Mouse (Mus musculus) left cerebral cortex, postnatal 36 days (tissue): ENCODE measurements around the gene Cflar. TPM values are rescaled to one million over a fixed set of nuclear protein-coding genes. Genes with fewer than 3 reads are reported as not detected.
A peak's percentile ranks its signal among the peaks of the same experiment; 100 is the strongest.
"Not testable (repeated sequence)": the region's sequence is repeated elsewhere in the genome, so short reads cannot be mapped to it uniquely, and the experiment has no call there.

ENCODE experiments used
- DNase-seq, 2 experiments: peaks; one replicate each; pipeline ENCODE4 v3.0.0; 2021 to 2022; ENCODE audit warnings: low spot score in 2 of 2, mixed read lengths in 1 of 2
- intact Hi-C: fragments of 180-260 bp; cut with DNase I; formaldehyde crosslinking; loops from one replicate; pipeline ENCODE4 v1.15.1; 2025
- total RNA-seq, 2 experiments: library from RNA; stranded (reverse); gene quantifications; 2 replicates each; pipeline ENCODE4 v1.2.3; 2021

Cflar gene
- total RNA-seq, 2 experiments from 2014 or later = 24.0 to 34.6 TPM

GRCm38 (mm10) chr1:58710043-58710442 lies 1.3 kb upstream of the Cflar start:
- intact Hi-C loops, DNase-seq: not testable (repeated sequence)

GRCm38 (mm10) chr1:58710711-58711364 lies 470 bp upstream of the Cflar start:
- no peak for DNase-seq
- intact Hi-C loops = no loop called here

- DNase-seq = no peak
- intact Hi-C loops = loop anchor here (2.0 kb wide), 1 partner anchor 60 kb away; no protein-coding TSS in a partner anchor
Measured at GRCm38 (mm10) chr1:58712076-58713061, 1.1 kb downstream of the Cflar start.

GRCm38 (mm10) chr1:58713081-58713892 lies 2.0 kb downstream of the Cflar start:
- DNase-seq = peak; percentile 26 to 34
- intact Hi-C loops = loop anchor here (2.0 kb wide), 1 partner anchor 60 kb away; no protein-coding TSS in a partner anchor

- peak in 1 of 2 experiments; percentile 39 for DNase-seq
- intact Hi-C loops = loop anchor here (2.0 kb wide), 1 partner anchor 61 kb away; no protein-coding TSS in a partner anchor
Measured at GRCm38 (mm10) chr1:58713893-58714231, 2.6 kb downstream of the Cflar start.

GRCm38 (mm10) chr1:58714361-58714760 lies 3.1 kb downstream of the Cflar start:
- intact Hi-C loops = no loop called here
- DNase-seq = no peak

- intact Hi-C loops = no loop called here
- DNase-seq = no peak
Measured at GRCm38 (mm10) chr1:58715536-58715935, 4.2 kb downstream of the Cflar start.

- intact Hi-C loops = no loop called here
- no peak for DNase-seq
Measured at GRCm38 (mm10) chr1:58716162-58716882, 5.0 kb downstream of the Cflar start.

GRCm38 (mm10) chr1:58716883-58717220 lies 5.5 kb downstream of the Cflar start:
- intact Hi-C loops = no loop called here
- DNase-seq = no peak

- no peak for DNase-seq
- intact Hi-C loops = no loop called here
Measured at GRCm38 (mm10) chr1:58717589-58718270, 6.4 kb downstream of the Cflar start.

- DNase-seq = no peak
- intact Hi-C loops = no loop called here
Measured at GRCm38 (mm10) chr1:58719356-58719945, 8.1 kb downstream of the Cflar start.

GRCm38 (mm10) chr1:58720090-58720489 lies 8.8 kb downstream of the Cflar start:
- intact Hi-C loops = no loop called here
- no peak for DNase-seq

GRCm38 (mm10) chr1:58720988-58721387 lies 9.7 kb downstream of the Cflar start:
- intact Hi-C loops = no loop called here
- no peak for DNase-seq

- intact Hi-C loops = no loop called here
- DNase-seq = no peak
Measured at GRCm38 (mm10) chr1:58722115-58722938, 11.0 kb downstream of the Cflar start.

GRCm38 (mm10) chr1:58723062-58723808 lies 11.9 kb downstream of the Cflar start:
- intact Hi-C loops = no loop called here
- no peak for DNase-seq

- no peak for DNase-seq
- intact Hi-C loops = no loop called here
Measured at GRCm38 (mm10) chr1:58723809-58724405, 12.6 kb downstream of the Cflar start.
